Mouse (Mus musculus) embryo, embryonic 10.5 days (tissue): ENCODE measurements around the gene Slc4a11.

Experiments used
- DNase-seq: peaks from one replicate; pipeline ENCODE4 v3.0.0-alpha.2; 2015; ENCODE audit warnings: low spot score

Gene Slc4a11

DNA sequence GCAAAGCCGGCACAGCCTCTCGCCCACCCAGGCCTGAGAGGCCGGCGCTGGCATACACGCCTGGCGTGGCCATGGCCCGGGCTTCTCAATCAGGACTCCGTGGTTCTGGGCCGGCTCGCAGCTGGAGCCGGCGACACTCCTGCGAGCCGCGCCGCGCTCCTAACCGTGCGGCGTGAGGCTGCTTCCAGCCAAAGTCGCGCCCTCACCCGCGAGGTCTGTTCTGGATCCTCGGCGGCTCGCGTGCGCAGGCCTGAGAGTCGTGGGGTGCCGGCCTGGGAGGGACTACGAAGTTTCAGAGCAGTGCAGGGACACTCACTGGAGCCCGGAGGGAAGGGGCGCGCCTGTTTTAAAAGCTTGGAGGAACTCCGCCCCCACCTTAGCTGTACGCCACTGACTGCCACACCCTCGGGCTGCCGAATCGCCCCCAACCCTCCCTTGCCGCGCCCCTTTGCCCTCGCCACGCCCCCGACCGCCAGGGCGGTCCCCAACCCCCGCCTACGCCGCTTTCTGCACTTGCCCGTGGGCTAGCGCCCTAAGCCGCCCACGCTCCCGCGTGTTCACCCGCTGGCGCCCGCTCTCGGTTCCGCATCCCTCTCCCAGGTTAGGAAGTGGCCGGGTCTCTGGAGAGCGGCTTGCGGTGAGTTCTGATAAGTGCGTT lies at the start of gene Slc4a11:
Gene Slc4a11 (minus strand): TSS at position 367 of the 658 bp plus-strand sequence.
- peak; percentile 68 for DNase-seq

DNA sequence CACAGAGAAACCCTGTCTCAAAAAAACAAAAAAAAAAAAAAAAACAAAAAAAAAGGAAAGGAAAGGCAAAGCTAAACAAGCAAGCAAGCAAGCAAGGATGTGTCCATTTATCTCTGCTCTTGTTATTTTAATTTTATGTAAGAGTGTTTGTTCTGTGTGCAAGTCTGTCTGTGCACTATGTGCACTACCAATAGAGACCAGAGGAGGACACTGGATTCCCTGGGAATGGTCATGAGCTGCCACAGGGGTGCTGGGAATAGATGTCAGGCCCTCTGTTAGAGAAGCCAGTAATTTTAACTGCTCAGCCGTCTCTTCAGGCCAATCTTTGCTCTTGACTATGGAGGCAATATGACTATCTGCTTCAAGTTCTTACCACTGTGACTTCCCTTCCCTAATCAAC lies 46.3 kb upstream of the Slc4a11 start:
- no peak for DNase-seq

DNA sequence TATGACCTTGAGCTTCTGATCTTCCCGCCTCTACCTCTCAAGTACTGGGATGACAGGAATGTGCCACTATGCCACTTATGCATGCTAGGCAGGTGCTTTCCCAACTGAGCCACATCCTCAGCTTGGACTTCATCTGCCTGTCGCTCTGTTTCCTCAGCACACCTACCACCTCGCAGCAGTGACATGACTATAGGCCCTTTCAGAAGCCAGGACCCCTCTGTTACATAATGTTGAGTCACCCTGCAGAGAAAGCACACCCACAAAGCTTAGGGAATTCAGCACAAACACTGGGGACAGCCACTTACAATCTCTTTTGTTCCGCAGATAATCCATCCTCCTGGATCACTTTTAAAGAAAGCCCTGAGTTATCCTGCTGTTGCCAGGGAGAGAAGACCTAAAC lies 42.8 kb upstream of the Slc4a11 start:
- no peak for DNase-seq

DNA sequence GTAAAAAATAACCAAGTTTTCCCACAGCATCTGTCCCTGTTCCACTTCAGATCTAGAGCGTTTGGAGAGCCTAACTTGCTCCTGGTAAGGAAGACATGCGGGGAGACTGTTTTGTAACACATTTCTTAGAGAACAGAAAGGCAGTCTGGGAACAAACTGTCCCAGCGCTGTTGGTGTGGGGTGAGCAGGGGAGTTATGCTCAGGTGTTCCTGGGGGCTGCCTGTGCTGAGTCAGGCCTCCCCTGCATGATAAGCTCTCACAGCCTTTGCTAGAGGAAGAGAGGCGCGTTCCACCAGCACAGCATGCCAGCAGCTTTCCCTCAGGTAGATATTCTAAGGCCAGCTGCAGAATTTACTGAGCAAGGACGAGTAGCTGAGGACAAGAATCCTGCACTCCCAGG lies 40.7 kb upstream of the Slc4a11 start:
- DNase-seq = no peak

DNA sequence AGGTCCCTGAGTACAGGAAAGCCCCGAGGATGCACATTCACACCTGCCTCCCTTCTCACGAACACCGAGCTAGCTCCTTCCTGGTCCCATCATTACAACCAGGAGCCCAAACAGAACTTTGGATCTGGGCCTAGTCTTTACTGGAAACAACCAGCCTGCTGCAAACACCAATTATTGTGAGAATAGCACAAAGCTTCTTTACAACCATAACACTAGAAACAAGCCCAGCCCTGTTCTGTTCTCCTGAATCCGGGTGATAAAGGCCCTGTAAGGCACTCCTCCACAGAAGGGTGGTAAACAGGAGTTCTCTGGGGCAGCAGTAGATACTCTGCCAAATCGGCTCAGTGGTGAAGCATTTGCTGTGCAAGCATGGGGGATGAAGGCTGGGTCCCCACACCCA lies 38.0 kb upstream of the Slc4a11 start:
- DNase-seq = no peak

DNA sequence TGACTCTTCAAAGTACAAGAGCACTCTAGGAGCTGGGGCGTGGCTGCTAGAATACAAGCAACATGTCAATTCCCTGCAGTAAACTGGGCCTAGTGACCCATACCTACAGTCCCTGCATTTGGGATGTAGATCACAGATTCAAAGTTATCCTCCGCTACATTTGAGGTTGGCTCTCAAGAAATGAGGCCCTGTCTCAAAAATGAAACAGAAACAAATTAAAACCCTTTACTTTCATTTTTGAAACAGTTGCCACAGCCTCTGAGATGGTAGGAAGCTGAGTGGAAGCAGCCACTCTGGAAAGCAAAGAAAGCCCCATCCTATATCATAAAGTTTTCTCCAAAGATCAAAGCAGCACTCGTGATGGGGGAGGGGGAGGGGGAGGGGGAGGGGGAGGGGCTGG lies 36.1 kb upstream of the Slc4a11 start:
- DNase-seq = no peak

DNA sequence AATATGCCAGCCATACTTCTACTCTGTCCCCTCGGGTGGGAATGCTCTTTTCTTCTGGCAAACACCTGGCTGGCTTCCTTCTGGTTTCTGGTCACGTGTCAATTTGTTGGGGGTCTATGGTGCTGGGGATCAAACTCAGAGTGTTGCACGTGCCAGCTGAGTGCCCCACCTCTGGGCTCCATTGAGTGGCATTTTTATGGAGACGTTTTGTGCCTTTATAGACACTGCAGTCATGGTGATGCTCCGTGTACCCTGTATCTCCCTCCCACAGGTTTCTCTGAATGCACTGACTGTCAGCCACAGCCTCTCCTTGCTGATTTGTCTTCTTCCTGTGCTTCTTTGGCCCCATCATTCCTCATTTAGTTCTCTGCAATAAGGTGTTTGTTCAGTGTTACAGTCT lies 34.5 kb upstream of the Slc4a11 start:
- no peak for DNase-seq

DNA sequence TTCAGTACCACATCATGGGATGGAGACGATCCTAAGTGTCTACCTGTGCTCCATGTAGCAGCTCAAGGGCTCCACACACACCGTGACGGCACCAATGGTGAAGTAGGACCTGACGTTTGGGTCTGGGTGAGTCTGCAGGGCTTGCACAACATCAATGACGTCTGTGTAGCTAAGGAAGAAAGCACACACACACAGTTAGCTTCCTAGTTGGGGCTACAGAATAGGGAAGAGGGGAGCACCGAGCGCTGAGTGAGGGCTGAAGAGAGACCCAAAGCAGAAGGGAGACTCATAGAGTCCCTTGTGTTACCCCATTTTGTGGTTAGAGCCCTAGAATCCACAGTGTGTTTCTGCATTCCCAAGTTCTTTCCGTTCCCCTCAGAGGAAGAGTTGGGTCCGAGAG lies 33.4 kb upstream of the Slc4a11 start:
- no peak for DNase-seq

DNA sequence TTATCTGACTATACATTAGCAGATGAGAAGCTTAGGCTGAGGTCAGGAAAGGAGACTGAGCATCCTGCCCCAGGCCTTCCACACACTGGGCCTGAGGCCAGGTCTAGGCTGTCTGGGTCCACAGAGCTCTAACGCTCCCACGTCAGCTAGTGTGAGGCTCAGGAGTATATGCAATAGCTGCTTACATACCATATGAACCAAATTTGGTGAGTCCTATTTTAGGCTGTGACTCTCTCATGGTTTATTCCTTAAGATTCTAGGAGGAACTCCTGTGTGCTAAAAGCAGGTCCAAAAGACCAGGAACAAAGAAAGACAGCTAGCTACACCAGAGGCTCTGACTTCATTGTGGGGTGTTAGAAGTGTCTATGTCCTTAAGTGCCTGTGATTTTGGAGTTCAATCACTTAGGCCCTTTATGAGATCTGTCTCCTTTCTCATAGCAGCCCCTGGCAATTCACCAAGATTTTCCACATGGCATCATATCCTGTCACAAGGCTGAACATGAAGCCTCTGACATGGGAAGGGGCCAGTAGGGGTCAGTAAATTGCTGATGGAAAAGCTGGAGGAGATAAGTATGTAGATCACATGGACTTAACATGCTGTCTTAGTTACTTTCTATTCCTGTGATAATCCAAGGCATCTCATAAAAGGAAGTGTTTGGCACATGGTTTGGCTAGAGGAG lies 31.7 kb upstream of the Slc4a11 start:
- no peak for DNase-seq

DNA sequence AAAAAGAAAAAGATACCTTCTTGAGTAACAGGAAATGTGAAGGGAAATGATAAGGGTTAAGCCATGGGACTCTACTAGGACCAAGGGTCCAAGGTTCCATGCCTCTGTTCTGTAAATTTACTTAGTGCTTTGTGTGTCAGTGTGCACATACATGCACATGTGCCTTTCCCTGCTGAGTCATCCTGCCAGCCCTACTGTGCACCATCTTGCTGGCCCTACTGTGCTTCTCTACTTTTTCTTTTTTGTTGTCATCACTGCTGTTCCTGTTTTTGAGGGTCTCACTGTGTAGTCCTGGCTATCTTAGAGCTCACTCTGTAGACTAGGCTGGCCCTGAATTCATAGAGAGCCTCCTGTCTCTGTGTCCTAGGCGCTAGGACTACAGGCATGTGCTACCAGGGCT lies 30.4 kb upstream of the Slc4a11 start:
- no peak for DNase-seq

DNA sequence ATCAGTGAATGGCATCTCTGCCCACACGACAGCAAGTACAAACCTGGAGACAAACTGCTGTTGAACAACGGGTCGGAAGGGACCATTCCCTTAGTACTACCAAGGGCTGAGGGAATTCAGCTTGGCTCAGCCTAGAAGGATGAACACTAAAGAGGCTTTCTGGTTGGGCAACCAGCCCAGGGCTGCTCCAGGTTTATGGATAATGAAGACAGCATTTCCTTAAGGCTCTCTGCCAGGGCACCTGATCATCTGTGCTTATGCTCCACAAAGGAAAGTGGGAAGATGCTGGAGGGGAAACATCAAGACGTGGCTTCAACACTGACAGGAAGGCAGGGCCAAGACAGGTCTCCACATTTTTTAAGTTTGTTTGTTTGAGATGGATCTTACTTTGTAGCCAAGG lies 27.1 kb upstream of the Slc4a11 start:
- DNase-seq = no peak

DNA sequence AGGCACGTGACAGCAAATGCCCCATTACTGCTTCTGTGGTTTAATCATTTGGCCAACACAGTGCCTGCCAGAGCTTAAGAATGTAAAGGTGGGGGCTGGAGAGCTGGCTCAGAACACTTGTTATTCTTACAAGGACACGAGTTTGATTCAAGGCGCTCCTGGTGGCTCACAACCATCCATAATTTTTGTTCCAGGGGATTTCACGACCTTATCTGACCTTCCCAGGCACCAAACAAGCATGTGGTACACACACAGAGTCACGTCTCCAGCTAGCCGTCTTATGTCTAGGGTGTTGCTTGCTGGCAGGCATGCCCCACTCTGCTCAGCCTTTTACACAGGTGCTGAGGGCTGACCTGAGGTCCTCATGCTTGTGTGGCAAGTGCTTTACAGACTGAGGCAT lies 20.6 kb upstream of the Slc4a11 start:
- no peak for DNase-seq

DNA sequence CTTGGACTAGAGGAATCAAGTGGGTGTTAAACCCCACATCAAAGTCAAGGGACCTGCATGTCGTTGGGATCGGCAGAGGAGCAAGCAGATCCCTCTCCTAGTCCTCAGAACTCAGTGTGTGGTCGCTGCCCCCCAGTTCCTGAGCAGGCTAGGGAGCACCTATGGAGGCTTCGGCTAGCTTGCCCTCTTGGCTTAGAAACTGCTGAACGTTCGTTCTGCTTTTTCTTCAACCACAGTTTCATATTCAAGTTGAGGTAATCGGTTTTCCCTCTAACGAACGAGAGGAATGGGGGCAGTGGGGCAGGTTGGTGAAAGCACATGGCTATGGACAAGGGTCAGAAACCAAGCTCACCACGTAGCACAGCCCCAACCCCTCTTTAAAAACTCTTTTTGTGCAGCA lies 9.7 kb upstream of the Slc4a11 start:
- DNase-seq = no peak

DNA sequence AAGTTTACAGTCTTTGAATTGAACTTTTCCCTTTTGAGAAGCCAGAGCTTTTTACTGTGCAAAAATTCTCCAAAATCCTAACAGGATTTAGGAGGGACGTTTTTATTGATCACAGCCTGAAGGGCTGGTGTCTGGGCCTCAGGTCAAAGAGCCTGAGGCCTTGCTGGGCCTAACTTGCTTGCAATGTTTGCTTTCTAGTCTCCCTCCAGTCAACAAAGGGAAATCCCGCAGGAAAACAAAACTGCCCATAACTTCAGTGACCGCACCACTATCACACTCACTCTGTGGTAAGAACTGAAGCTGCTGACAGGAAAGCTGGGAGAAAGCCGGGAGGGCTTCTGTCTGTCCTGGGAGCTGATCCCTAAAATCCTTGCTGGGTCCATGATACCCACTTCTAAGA lies 9.3 kb upstream of the Slc4a11 start:
- DNase-seq = no peak

DNA sequence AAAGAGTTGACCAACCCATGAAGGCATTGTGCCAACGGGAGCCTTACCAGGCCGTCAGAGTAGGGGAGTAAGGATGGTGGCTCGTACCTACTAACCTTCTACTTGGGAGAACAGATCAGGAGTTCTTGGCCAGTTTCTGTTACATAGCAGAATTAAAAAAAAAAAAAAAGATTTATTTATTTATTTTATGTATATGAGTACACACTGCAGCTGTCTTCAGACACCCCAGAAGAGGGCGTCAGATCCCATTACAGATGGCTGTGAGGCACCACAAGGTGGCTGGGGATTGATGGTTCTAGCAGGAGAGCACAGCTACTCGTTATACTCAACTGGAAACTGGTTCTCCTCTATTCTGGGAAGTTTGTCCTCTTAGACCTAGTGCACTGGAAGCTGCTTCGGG lies 7.9 kb upstream of the Slc4a11 start:
- no peak for DNase-seq

DNA sequence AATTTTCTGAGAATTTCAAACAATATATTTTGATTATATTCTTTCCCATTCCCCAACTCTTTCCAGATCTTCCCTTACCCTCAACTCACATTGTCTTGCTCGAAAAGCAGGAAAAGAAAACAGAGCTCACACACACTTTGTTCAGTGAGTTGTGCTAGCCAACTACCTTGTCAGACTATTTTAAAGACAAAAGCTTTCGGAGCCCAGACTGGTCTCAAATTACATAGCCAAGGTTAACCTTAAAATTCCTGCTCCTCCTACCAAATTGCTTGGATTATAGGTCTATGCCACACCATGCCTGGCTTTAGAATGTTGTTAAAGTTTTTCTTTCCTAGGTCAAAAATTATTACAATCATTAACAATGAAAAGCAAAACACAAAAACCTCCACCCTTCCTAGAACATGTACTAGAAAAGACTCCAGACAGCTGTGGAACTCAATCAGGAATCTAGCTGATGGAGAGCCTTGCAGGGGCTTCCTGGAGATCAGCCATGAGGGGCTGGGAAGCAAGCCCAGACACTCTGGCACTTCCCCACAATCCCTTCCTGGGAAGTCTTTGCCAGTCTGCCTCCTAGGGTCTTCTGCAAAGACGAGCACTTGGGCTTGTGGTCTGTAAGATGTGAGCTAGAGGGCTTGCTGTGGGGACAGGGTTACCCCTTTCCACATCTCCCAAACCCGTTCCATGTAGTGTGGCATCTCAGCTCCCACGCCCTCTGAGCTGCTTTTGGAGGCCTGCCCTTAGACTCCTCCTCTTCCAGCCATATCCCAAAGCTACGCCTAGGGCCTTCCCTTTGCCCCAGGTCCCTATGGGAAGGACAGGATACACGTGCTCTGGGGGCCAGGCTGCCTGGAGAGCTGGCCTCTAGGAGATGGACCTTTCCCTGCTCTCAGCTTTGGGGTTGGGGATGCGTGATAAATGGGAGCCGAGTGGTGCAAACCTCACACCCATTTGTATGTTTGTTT lies 7.0 kb upstream of the Slc4a11 start:
- DNase-seq = no peak

DNA sequence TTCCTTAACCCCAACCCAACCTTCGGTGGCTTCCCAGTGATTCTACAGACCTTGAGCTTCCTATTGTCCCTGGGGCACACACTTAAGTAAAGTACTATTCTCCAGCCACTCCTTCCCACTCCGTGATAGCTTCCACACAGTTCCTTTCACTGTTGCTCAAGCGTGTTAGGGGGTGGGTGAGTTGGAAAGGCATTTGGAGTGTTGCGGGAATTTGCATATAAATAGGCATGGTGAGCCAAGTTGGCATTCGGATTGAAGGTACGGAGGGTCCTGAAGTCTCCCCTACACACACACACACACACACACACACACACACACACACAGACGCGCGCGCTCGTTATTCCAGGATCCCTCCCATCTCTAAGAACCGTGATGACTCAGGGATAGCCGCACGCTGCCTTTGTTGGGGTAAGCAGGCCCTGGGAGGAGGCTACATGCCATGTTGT lies 525 bp upstream of the Slc4a11 start:
- peak; percentile 48 for DNase-seq

DNA sequence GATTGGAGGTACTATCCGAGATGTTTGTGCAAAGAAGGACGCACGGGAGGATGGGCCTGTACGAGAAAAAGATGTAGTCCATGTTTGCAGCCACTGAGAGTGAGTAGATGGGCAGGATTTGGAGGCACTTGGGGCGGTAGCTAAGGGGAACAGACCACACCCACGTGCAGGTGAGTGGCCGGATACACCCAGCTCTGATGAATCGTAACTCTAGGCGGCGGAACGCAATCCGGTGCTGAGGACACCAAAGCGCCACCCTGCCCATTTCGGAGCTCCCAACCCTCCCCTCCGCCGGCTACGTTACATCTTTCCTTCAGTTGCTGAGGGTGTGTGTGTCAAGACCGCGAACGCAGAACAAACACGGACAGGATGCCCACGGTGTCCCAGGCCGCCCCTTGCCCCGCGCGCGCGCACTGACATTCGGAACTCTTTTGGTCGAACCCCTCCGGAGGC lies 593 bp downstream of the Slc4a11 start:
- peak; percentile 23 for DNase-seq

DNA sequence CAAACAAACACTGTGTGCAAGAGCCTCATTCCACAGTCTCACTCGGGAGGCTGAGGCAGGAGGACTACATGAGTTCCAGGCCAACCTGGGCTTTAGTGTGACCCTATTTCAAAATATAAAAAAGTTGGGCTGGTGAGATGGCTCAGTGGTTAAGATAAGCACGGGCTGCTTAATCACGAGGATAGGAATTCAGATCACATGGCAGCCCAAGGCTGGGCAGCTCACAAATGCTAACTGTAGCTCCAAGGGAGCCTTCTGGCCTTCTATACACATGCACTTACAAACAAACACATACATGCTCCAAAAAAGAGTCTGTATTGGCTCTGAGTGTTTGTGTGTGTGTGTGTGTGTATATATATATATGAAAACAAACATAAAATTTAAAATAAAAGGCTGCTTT lies 3.8 kb downstream of the Slc4a11 start:
- no peak for DNase-seq

DNA sequence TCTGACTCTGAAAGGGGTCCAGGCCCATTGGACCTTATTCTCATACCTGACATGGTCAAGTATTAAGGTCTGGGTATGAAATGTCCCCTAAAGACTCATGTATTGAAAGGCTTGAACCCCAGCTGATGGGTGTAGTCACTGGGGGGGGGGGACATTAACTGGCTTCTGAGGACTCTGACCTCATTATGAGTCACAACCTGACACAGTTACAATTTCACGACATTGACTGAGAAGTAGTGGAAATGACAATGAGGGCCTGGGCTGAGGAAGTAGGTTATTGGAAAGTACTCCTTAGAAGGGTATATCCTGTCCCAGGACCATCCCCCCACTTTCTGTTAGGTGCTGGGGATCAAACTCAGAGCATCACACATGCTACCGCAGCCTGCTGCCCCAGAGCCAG lies 8.3 kb downstream of the Slc4a11 start:
- DNase-seq = no peak

DNA sequence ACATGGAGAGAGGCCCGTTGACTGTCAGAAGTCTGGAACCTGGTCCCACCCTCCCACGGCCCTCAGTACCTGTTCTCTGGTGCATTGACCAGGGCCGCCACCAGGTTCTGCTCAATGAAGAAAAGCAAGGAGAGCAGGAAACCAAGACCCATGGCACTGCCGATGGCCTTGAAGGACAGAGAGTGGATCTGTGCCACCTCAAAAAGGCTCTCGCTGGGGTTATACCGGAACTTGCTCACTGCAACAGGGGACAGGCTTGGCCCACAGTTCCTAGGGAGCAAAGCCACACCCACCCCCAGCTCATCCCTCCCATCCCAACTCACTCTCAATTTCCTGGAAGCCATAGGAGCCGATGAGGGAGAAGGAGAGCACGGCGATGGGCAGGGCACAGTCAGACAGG lies 11.9 kb downstream of the Slc4a11 start:
- no peak for DNase-seq

DNA sequence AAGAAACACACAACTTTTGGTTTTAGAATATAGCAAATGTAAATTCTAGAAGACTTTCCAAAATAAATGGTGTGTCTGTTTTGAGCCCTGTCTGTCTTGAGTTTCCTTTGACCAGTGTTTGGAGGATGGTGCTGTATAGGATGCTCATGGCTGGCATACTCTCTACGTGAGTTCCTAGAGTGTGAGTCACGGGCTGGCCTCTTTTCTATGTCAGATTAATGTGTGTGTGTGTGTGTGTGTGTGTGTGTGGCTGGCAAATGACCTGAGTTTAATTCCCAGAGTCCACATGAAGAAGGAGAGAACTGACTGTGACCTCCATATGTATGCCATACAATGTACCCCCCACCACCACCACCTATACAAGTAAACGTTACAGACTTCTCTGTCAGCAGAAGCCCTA lies 15.8 kb downstream of the Slc4a11 start:
- DNase-seq = no peak

DNA sequence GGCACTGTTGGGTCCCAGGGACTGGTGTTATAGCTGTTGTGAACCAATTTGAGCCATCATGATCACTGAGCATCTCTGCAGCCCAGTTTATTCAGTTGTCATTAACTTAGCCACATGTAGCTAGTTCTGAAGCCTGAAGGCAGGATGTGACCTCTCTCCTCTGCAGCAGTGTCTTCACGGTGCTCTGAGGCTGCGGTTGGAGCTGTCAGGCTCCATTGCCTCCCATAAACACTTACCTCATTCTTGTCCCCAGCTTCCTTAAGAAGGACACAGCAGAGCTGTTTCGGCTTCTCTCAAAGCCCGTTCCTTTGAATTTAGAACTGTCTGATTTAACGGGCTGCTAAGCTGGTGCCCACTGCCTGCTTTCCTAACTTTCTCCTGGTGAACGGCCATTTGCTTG lies 17.4 kb downstream of the Slc4a11 start:
- no peak for DNase-seq
